Mouse (Mus musculus): ENCODE measurements at regions not wholly inside any gene's neighbourhood (a gene's known extent, or its start where the extent isn't known, plus 50 kb on each side); places are given as distances from the start of the nearest gene placed in this dataset.

- WGBS: 67% methylated on average over 2 of the region's 2 CpGs
- no peaks in the 10 kb centered on the region for H3K27me3 ChIP-seq (replicated peaks; ENCODE audit: control insufficient read depth, insufficient read depth, low read length)
- H3K4me2 ChIP-seq: no peak overlapping the region
- no peak overlapping the region for H3K27ac ChIP-seq (ENCODE audit: low read depth, low read length)
- DNase-seq (ENCODE audit: low spot score): no peak
- no peaks in the 10 kb centered on the region for H3K36me3 ChIP-seq (ENCODE audit: control insufficient read depth, insufficient read depth, low read length)
- no peak for ATAC-seq (replicated peaks; ENCODE audit: low FRiP score)
- no peaks in the 10 kb centered on the region for H3K9me3 ChIP-seq (ENCODE audit: control insufficient read depth, low read length)
- no peak overlapping the region for H3K4me3 ChIP-seq (ENCODE audit: low read depth, low read length)
- no peak overlapping the region for H3K9ac ChIP-seq (ENCODE audit: low read depth, low read length)
- no peaks in the 10 kb centered on the region for H3K4me1 ChIP-seq (replicated peaks; ENCODE audit: control insufficient read depth, insufficient read depth, low read length)
Observed at GRCm38 (mm10) chr3:34403586-34403985, 246.6 kb upstream of the Sox2 start.

DNA sequence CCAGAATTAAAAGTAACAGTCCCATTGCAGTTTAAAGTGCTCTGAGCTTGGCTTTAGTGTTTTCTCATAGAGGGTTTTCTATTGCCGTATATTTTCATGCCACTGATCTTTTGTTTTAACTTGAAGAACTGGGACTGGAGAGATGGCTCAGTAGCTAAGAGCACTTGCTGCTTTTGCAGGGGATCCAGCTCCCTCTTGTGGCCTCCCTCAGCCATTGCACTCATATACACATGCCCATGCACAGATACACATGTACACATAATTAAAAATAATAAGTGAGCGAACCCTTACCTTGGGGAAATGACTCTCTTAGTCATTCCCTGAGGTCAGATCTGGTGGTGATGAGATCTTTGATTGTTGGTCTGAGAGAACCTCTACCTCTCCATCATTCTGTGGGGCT, 258.9 kb upstream of the Sox2 start:
- DNase-seq (ENCODE audit: low spot score) (no peak), ATAC-seq (replicated peaks; ENCODE audit: low FRiP score) (no peak)
- H3K9me3 ChIP-seq (ENCODE audit: control insufficient read depth, low read length): no peaks in the 10 kb centered on the region
- no peak overlapping the region for H3K9ac ChIP-seq (ENCODE audit: low read depth, low read length)
- WGBS: 87% methylated on average over 2 of the region's 2 CpGs
- H3K36me3 ChIP-seq (ENCODE audit: control insufficient read depth, insufficient read depth, low read length): no peaks in the 10 kb centered on the region
- H3K4me3 ChIP-seq (ENCODE audit: low read depth, low read length): no peak overlapping the region
- H3K27me3 ChIP-seq (replicated peaks; ENCODE audit: control insufficient read depth, insufficient read depth, low read length): no peaks in the 10 kb centered on the region
- H3K27ac ChIP-seq (ENCODE audit: low read depth, low read length): no peak overlapping the region
- no peaks in the 10 kb centered on the region for H3K4me1 ChIP-seq (replicated peaks; ENCODE audit: control insufficient read depth, insufficient read depth, low read length)
- no peak overlapping the region for H3K4me2 ChIP-seq

- no peak for DNase-seq (ENCODE audit: low spot score)
- Histone ChIP-seq H3K4me1 (replicated peaks; ENCODE audit: control insufficient read depth, insufficient read depth, low read length) (no peaks in the 10 kb centered on the region), H3K27ac (ENCODE audit: low read depth, low read length) (no peak overlapping the region), H3K9me3 (ENCODE audit: control insufficient read depth, low read length) (no peaks in the 10 kb centered on the region), H3K4me3 (ENCODE audit: low read depth, low read length) (no peak overlapping the region), H3K9ac (ENCODE audit: low read depth, low read length) (no peak overlapping the region), H3K36me3 (ENCODE audit: control insufficient read depth, insufficient read depth, low read length) (no peaks in the 10 kb centered on the region), H3K4me2 (no peak overlapping the region), H3K27me3 (replicated peaks; ENCODE audit: control insufficient read depth, insufficient read depth, low read length) (no peaks in the 10 kb centered on the region)
- ATAC-seq (replicated peaks; ENCODE audit: low FRiP score): no peak
- 70% methylated on average over 12 of the region's 12 CpGs for WGBS
Observed at GRCm38 (mm10) chr3:34384965-34385505, 265.2 kb upstream of the Sox2 start.

DNA sequence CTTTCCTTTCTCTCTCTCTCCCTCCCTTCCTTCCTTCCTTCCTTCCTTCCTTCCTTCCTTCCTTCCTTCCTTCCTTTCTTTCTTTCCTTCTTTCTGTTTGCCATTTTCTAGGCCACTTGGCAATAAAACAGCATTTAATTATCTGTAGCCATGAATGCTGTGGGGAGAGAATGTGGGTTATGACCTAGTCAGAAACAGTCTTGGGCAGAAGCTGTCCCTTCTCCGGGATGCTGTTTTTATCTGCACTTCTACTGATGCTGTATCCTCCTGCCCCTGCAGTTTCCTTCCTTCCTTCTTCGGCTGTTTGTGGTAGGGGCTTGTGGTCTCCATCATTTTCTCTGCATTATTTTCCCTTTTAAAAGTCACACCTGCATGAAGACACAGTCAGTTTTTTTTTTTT, 272.3 kb upstream of the Sox2 start:
- Histone ChIP-seq H3K4me1 (replicated peaks; ENCODE audit: control insufficient read depth, insufficient read depth, low read length) (no peaks in the 10 kb centered on the region), H3K27ac (ENCODE audit: low read depth, low read length) (no peak overlapping the region), H3K9ac (ENCODE audit: low read depth, low read length) (no peak overlapping the region), H3K9me3 (ENCODE audit: control insufficient read depth, low read length) (no peaks in the 10 kb centered on the region), H3K36me3 (ENCODE audit: control insufficient read depth, insufficient read depth, low read length) (no peaks in the 10 kb centered on the region), H3K4me3 (ENCODE audit: low read depth, low read length) (no peak overlapping the region), H3K27me3 (replicated peaks; ENCODE audit: control insufficient read depth, insufficient read depth, low read length) (no peaks in the 10 kb centered on the region), H3K4me2 (no peak overlapping the region)
- whole genome bisulfite sequencing: 37% methylated on average over 2 of the region's 2 CpGs
- ATAC-seq (replicated peaks; ENCODE audit: low FRiP score): no peak
- DNase-seq (ENCODE audit: low spot score): no peak

DNA sequence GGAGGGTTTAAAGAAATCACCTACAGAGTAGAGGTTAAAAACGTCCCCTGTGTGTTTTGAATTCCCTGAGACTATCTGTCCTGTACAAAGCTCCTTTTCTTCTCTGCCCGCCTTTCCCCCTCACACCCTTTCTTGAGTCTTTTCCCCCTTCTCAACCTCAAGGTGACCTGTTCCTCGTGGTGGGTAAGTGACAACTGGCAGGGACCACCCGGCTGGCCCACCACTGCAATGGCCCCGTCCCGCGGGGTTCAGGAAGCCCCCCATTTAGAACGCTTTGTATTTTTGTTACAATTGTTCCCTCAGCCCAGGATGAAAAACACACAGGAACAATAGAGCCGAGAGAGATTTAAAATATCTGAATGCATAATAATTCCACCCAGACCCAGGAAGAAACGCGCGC, 272.9 kb upstream of the Sox2 start:
- Histone ChIP-seq H3K4me1 (replicated peaks; ENCODE audit: control insufficient read depth, insufficient read depth, low read length) (no peaks in the 10 kb centered on the region), H3K27me3 (replicated peaks; ENCODE audit: control insufficient read depth, insufficient read depth, low read length) (no peaks in the 10 kb centered on the region), H3K36me3 (ENCODE audit: control insufficient read depth, insufficient read depth, low read length) (no peaks in the 10 kb centered on the region), H3K4me3 (ENCODE audit: low read depth, low read length) (no peak overlapping the region), H3K9me3 (ENCODE audit: control insufficient read depth, low read length) (no peaks in the 10 kb centered on the region), H3K27ac (ENCODE audit: low read depth, low read length) (no peak overlapping the region), H3K4me2 (no peak overlapping the region), H3K9ac (ENCODE audit: low read depth, low read length) (no peak overlapping the region)
- DNase-seq (ENCODE audit: low spot score) (no peak), ATAC-seq (replicated peaks; ENCODE audit: low FRiP score) (no peak)
- 83% methylated on average over 12 of the region's 12 CpGs for WGBS

- Histone ChIP-seq H3K36me3 (ENCODE audit: control insufficient read depth, insufficient read depth, low read length) (no peaks in the 10 kb centered on the region), H3K4me3 (ENCODE audit: low read depth, low read length) (no peak overlapping the region), H3K9ac (ENCODE audit: low read depth, low read length) (no peak overlapping the region), H3K9me3 (ENCODE audit: control insufficient read depth, low read length) (no peaks in the 10 kb centered on the region), H3K4me1 (replicated peaks; ENCODE audit: control insufficient read depth, insufficient read depth, low read length) (no peaks in the 10 kb centered on the region), H3K27me3 (replicated peaks; ENCODE audit: control insufficient read depth, insufficient read depth, low read length) (no peaks in the 10 kb centered on the region), H3K27ac (ENCODE audit: low read depth, low read length) (no peak overlapping the region), H3K4me2 (no peak overlapping the region)
- ATAC-seq (replicated peaks; ENCODE audit: low FRiP score) (no peak), DNase-seq (ENCODE audit: low spot score) (no peak)
- 84% methylated on average over 2 of the region's 2 CpGs for WGBS
Observed at GRCm38 (mm10) chr3:34371418-34371817, 278.8 kb upstream of the Sox2 start.

GRCm38 (mm10) chr3:34338100-34338499, 257.0 kb upstream of the Dnajc19 start:
- no peak overlapping the region for H3K9ac ChIP-seq (ENCODE audit: low read depth, low read length)
- H3K4me1 ChIP-seq (replicated peaks; ENCODE audit: control insufficient read depth, insufficient read depth, low read length): no peaks in the 10 kb centered on the region
- no peaks in the 10 kb centered on the region for H3K27me3 ChIP-seq (replicated peaks; ENCODE audit: control insufficient read depth, insufficient read depth, low read length)
- H3K4me2 ChIP-seq: no peak overlapping the region
- ATAC-seq (replicated peaks; ENCODE audit: low FRiP score) (no peak), DNase-seq (ENCODE audit: low spot score) (no peak)
- H3K9me3 ChIP-seq (ENCODE audit: control insufficient read depth, low read length): no peaks in the 10 kb centered on the region
- 65% methylated on average over 9 of the region's 9 CpGs for WGBS
- no peak overlapping the region for H3K27ac ChIP-seq (ENCODE audit: low read depth, low read length)
- H3K36me3 ChIP-seq (ENCODE audit: control insufficient read depth, insufficient read depth, low read length): no peaks in the 10 kb centered on the region
- H3K4me3 ChIP-seq (ENCODE audit: low read depth, low read length): no peak overlapping the region

- no peaks in the 10 kb centered on the region for H3K9me3 ChIP-seq (ENCODE audit: control insufficient read depth, low read length)
- DNase-seq (ENCODE audit: low spot score) (no peak), ATAC-seq (replicated peaks; ENCODE audit: low FRiP score) (no peak)
- no peaks in the 10 kb centered on the region for H3K27me3 ChIP-seq (replicated peaks; ENCODE audit: control insufficient read depth, insufficient read depth, low read length)
- no peaks in the 10 kb centered on the region for H3K4me1 ChIP-seq (replicated peaks; ENCODE audit: control insufficient read depth, insufficient read depth, low read length)
- no peak overlapping the region for H3K9ac ChIP-seq (ENCODE audit: low read depth, low read length)
- WGBS: 76% methylated on average over 4 of the region's 4 CpGs
- H3K36me3 ChIP-seq (ENCODE audit: control insufficient read depth, insufficient read depth, low read length): no peaks in the 10 kb centered on the region
- H3K27ac ChIP-seq (ENCODE audit: low read depth, low read length): no peak overlapping the region
- H3K4me3 ChIP-seq (ENCODE audit: low read depth, low read length): no peak overlapping the region
- no peak overlapping the region for H3K4me2 ChIP-seq
Observed at GRCm38 (mm10) chr3:34333555-34333954, 252.4 kb upstream of the Dnajc19 start.

DNA sequence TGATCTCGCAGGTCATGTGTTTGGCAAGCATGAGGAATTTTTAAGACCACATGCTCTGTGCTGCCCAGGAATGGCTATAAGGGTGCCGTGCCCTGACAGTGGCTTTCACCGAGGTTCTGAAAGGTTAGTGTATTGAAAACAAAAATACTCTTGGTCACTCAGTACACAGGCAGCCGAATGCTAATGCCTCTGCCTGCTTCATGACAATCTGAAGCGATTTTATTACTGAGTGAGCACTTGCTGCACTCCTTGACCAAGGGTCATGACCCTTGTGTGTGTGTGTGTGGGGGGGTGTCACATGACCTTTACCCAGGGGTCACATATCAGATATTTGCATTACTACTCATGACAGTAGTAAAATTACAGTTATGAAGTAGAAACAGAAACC, 250.8 kb upstream of the Dnajc19 start:
- ATAC-seq (replicated peaks; ENCODE audit: low FRiP score): no peak
- Histone ChIP-seq H3K36me3 (ENCODE audit: control insufficient read depth, insufficient read depth, low read length) (no peaks in the 10 kb centered on the region), H3K9me3 (ENCODE audit: control insufficient read depth, low read length) (no peaks in the 10 kb centered on the region), H3K4me3 (ENCODE audit: low read depth, low read length) (no peak overlapping the region), H3K27me3 (replicated peaks; ENCODE audit: control insufficient read depth, insufficient read depth, low read length) (no peaks in the 10 kb centered on the region), H3K27ac (ENCODE audit: low read depth, low read length) (no peak overlapping the region), H3K4me1 (replicated peaks; ENCODE audit: control insufficient read depth, insufficient read depth, low read length) (no peaks in the 10 kb centered on the region), H3K9ac (ENCODE audit: low read depth, low read length) (no peak overlapping the region), H3K4me2 (no peak overlapping the region)
- no peak for DNase-seq (ENCODE audit: low spot score)
- 69% methylated on average over 5 of the region's 5 CpGs for WGBS
